Mouse (Mus musculus) heart, postnatal 25 days (tissue): ENCODE data around the gene Arhgef28. TPM values are rescaled to one million over a fixed set of nuclear protein-coding genes. Genes with fewer than 3 reads are reported as not detected.

Experiments
- DNase-seq: peaks from one replicate; pipeline ENCODE4 v3.0.0; 2022; ENCODE audit warnings: low spot score
- intact Hi-C: fragments of 180-260 bp; cut with DNase I; formaldehyde crosslinking; loops from one replicate; pipeline ENCODE4 v1.15.1; 2025
- total RNA-seq, 2 experiments: library from RNA; stranded (reverse); gene quantifications; 2 replicates each; pipeline ENCODE4 v1.2.3; 2021

The Arhgef28 gene
- total RNA-seq, 2 experiments from 2014 or later: 5.0 to 5.1 TPM

GRCm38 (mm10) chr13:97999130-97999529, 207.1 kb downstream of the Arhgef28 start:
- DNase-seq: no peak
- intact Hi-C loops: no loop called here

- intact Hi-C loops: no loop called here
- DNase-seq: no peak
These were observed 207.7 kb downstream of the Arhgef28 start for GRCm38 (mm10) chr13:97998570-97998969.

GRCm38 (mm10) chr13:97990939-97991338, 215.3 kb downstream of the Arhgef28 start:
- DNase-seq: no peak
- intact Hi-C loops: no loop called here

GRCm38 (mm10) chr13:97988796-97989195, 217.4 kb downstream of the Arhgef28 start:
- DNase-seq: no peak
- intact Hi-C loops: no loop called here

- intact Hi-C loops: no loop called here
These were observed 219.5 kb downstream of the Arhgef28 start for GRCm38 (mm10) chr13:97986691-97987090.

GRCm38 (mm10) chr13:97977104-97977503, 229.1 kb downstream of the Arhgef28 start:
- DNase-seq: no peak
- intact Hi-C loops: no loop called here

More at GRCm38 (mm10) chr13:97986691-97987090, 219.5 kb downstream of the Arhgef28 start:
- no peak for DNase-seq

- intact Hi-C loops: no loop called here
- DNase-seq: no peak
These were observed 229.6 kb downstream of the Arhgef28 start for GRCm38 (mm10) chr13:97976642-97977041.

GRCm38 (mm10) chr13:97974532-97975194, 231.6 kb downstream of the Arhgef28 start:
- intact Hi-C loops: no loop called here
- no peak for DNase-seq

GRCm38 (mm10) chr13:97973915-97974314, 232.3 kb downstream of the Arhgef28 start:
- DNase-seq: no peak
- intact Hi-C loops: no loop called here

GRCm38 (mm10) chr13:97966077-97966476, 240.2 kb downstream of the Arhgef28 start:
- no peak for DNase-seq
- intact Hi-C loops: no loop called here

GRCm38 (mm10) chr13:97964892-97965424, 241.3 kb downstream of the Arhgef28 start:
- intact Hi-C loops: no loop called here
- no peak for DNase-seq

GRCm38 (mm10) chr13:97960142-97960541, 246.1 kb downstream of the Arhgef28 start:
- intact Hi-C loops: no loop called here

GRCm38 (mm10) chr13:97959394-97959888, 246.8 kb downstream of the Arhgef28 start:
- intact Hi-C loops: no loop called here
- DNase-seq: no peak

More at GRCm38 (mm10) chr13:97960142-97960541, 246.1 kb downstream of the Arhgef28 start:
- no peak for DNase-seq

- intact Hi-C loops: no loop called here
These were observed 250.5 kb downstream of the Arhgef28 start for GRCm38 (mm10) chr13:97955759-97956158.

GRCm38 (mm10) chr13:97954956-97955496, 251.2 kb downstream of the Arhgef28 start:
- intact Hi-C loops: no loop called here
- no peak for DNase-seq

More at GRCm38 (mm10) chr13:97955759-97956158, 250.5 kb downstream of the Arhgef28 start:
- no peak for DNase-seq

- intact Hi-C loops: no loop called here
- no peak for DNase-seq
These were observed 252.2 kb downstream of the Arhgef28 start for GRCm38 (mm10) chr13:97954051-97954450.

GRCm38 (mm10) chr13:97953526-97953925, 252.7 kb downstream of the Arhgef28 start:
- intact Hi-C loops: no loop called here
- no peak for DNase-seq

GRCm38 (mm10) chr13:97948856-97949255, 257.4 kb downstream of the Arhgef28 start:
- DNase-seq: no peak
- intact Hi-C loops: no loop called here

- intact Hi-C loops: no loop called here
- DNase-seq: no peak
These were observed 258.6 kb downstream of the Arhgef28 start for GRCm38 (mm10) chr13:97947598-97947997.

GRCm38 (mm10) chr13:97946422-97946821, 259.8 kb downstream of the Arhgef28 start:
- DNase-seq: no peak
- intact Hi-C loops: no loop called here
